Mouse (Mus musculus) myocyte (in vitro differentiated cells): ENCODE data around the gene Cbl.

Source experiments
- CEBPB ChIP-seq: IDR thresholded peaks from 2 replicates; pipeline ENCODE4 v1.6.1; 2011; ENCODE audit warnings: mild to moderate bottlenecking, moderate library complexity; ENCODE audit not compliant: poor library complexity, insufficient read depth, severe bottlenecking
- E2F4 ChIP-seq: IDR thresholded peaks from one replicate; pipeline ENCODE4 v1.6.1; 2011; ENCODE audit warnings: mild to moderate bottlenecking, control low read depth, moderate library complexity; ENCODE audit not compliant: insufficient read depth
- MAX ChIP-seq: IDR thresholded peaks from one replicate; pipeline ENCODE4 v1.6.1; 2011; ENCODE audit warnings: low read depth, mild to moderate bottlenecking, control low read depth
- MYOD1 ChIP-seq, 3 experiments: IDR thresholded peaks; one replicate each; pipeline ENCODE4 v1.6.1; 2011; ENCODE audit warnings: control low read depth in 2 of 3, low read depth in 2 of 3, mild to moderate bottlenecking in 2 of 3, moderate library complexity in 1 of 3; ENCODE audit not compliant: insufficient read length in 2 of 3, control insufficient read depth in 1 of 3
- MYOG ChIP-seq, 3 experiments: IDR thresholded peaks; one replicate each; pipeline ENCODE4 v1.6.1; 2011; ENCODE audit warnings: control low read depth in 2 of 3, low read depth in 2 of 3, mild to moderate bottlenecking in 2 of 3; ENCODE audit not compliant: insufficient read length in 2 of 3, control insufficient read depth in 1 of 3, insufficient read depth in 1 of 3
- POLR2A ChIP-seq: IDR thresholded peaks from one replicate; pipeline ENCODE4 v1.6.1; 2011; ENCODE audit warnings: low read depth, mild to moderate bottlenecking, control low read depth, moderate library complexity; ENCODE audit not compliant: insufficient read length
- POLR2AphosphoS2 ChIP-seq: IDR thresholded peaks from one replicate; pipeline ENCODE4 v1.6.1; 2011; ENCODE audit warnings: low read depth, control low read depth; ENCODE audit not compliant: insufficient read length
- SRF ChIP-seq: IDR thresholded peaks from one replicate; pipeline ENCODE4 v1.6.1; 2011; ENCODE audit warnings: low read depth; ENCODE audit not compliant: control insufficient read depth, insufficient read length
- TCF12 ChIP-seq: IDR thresholded peaks from one replicate; pipeline ENCODE4 v1.6.1; 2011; ENCODE audit warnings: mild to moderate bottlenecking, control low read depth; ENCODE audit not compliant: poor library complexity, insufficient read depth, severe bottlenecking
- TCF3 ChIP-seq: IDR thresholded peaks from one replicate; pipeline ENCODE4 v1.6.1; 2011; ENCODE audit warnings: low read depth, control low read depth; ENCODE audit not compliant: insufficient read length
- USF1 ChIP-seq: IDR thresholded peaks from one replicate; pipeline ENCODE4 v1.6.1; 2011; ENCODE audit warnings: low read depth, mild to moderate bottlenecking, control low read depth, moderate library complexity

GRCm38 (mm10) chr9:44177405-44177804 is 56.4 kb downstream of the Cbl start:
- TF ChIP-seq E2F4 (no peak), CEBPB (no peak), MYOD1 (IDR thresholded peaks at IDR 0.05; ENCODE audit: control insufficient read depth in 1 of 3, insufficient read length in 2 of 3, low read depth in 2 of 3) (no peak), MYOG (IDR thresholded peaks at IDR 0.05; ENCODE audit: control insufficient read depth in 1 of 3, insufficient read depth in 1 of 3, insufficient read length in 2 of 3, low read depth in 2 of 3) (no peak), USF1 (no peak), POLR2A (no peak), TCF3 (no peak), MAX (no peak), SRF (no peak), TCF12 (no peak), POLR2AphosphoS2 (no peak)
